In the genomic region with DNA sequence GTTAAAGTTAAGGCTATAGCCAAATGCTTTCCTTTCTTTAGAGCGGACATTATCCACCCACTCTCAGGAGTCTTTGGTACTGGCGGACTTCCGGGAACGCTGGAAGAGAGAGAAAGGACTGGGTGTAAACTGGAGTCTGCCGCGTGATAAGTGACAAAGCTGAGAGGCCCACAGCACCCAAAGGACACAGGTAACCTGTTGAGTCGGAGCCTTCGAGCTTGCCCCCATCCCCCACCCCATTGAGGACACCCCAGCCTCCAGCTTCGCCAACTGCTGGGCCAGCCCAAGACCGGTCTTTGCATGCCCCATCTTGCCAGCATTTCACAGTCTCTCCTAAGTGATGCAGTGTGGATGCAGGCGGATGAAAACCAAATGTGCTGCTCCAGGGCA, we compare ENCODE assay signal across 8 mouse cellular contexts. TPM values are rescaled to one million over a fixed set of nuclear protein-coding genes. Genes with fewer than 3 reads are reported as not detected.
DNase-seq lines count a peak whose midpoint lies in the region; ATAC-seq and TF ChIP-seq lines count a peak whose summit lies in the region.

No protein-coding gene starts in this region.

- H3K4me3 ChIP-seq in layer of hippocampus, adult 2 months: peak overlapping the region; percentile 66
- peak overlapping the region; percentile 76 for H3K4me3 ChIP-seq in bone marrow, adult 2 months (replicated peaks; ENCODE audit: control insufficient read depth, low read depth, low read length)
- peak overlapping the region; percentile 63 for H3K4me3 ChIP-seq in forebrain, embryonic 10.5 days
- H3K4me3 ChIP-seq in midbrain, postnatal 0 days (ENCODE audit: low read depth, low read length): peak overlapping the region; percentile 43

- no peak for DNase-seq in layer of hippocampus, adult 2 months (ENCODE audit: low spot score in 2 of 2)
- DNase-seq in layer of hippocampus, adult 8-10 months (ENCODE audit: low spot score in 2 of 2): no peak
- peak; percentile 18 for DNase-seq in forebrain, embryonic 10.5 days (ENCODE audit: extremely low spot score, low spot score)
- DNase-seq in kidney, postnatal 4 days: peak; percentile 23 to 53
- no peak for DNase-seq in midbrain, postnatal 0 days (ENCODE audit: low spot score)
- DNase-seq in retina, postnatal 1 day: no peak
- DNase-seq in cerebellum, adult 18-20 months: no peak

- no peaks in the 10 kb centered on the region for H3K27me3 ChIP-seq in forebrain, embryonic 10.5 days (ENCODE audit: poor library complexity, severe bottlenecking)
- no peaks in the 10 kb centered on the region for H3K27me3 ChIP-seq in midbrain, postnatal 0 days (ENCODE audit: insufficient read depth, low read length)

- WGBS in bone marrow, adult 2 months: 18% methylated on average over 11 of the region's 11 CpGs
- 23% methylated on average over 11 of the region's 11 CpGs for WGBS in forebrain, embryonic 10.5 days
- WGBS in midbrain, postnatal 0 days: 17% methylated on average over 11 of the region's 11 CpGs

- peak overlapping the region; percentile 57 for H3K9ac ChIP-seq in midbrain, postnatal 0 days (replicated peaks; ENCODE audit: low read length, poor library complexity, severe bottlenecking)

- peak; percentile 52; the same call in 1 of the 2 replicates for ATAC-seq in midbrain, postnatal 0 days (ENCODE audit: low FRiP score)

- no peak for TF ChIP-seq CTCF in layer of hippocampus, adult 2 months (conservative IDR thresholded peaks at IDR 0.05)
- no peak for TF ChIP-seq CTCF in bone marrow, adult 2 months (IDR thresholded peaks at IDR 0.05; ENCODE audit: control insufficient read depth, insufficient read depth, low read length)
- TF ChIP-seq CTCF in midbrain, postnatal 0 days (IDR thresholded peaks at IDR 0.05): no peak

- H3K4me1 ChIP-seq in bone marrow, adult 2 months (ENCODE audit: control insufficient read depth, insufficient read depth, low read length): no peaks in the 10 kb centered on the region
- H3K4me1 ChIP-seq in forebrain, embryonic 10.5 days: peaks cover 9% of the 10 kb centered on the region; the same call in 1 of the 2 replicates
- H3K4me1 ChIP-seq in midbrain, postnatal 0 days (ENCODE audit: insufficient read depth, low read length): no peaks in the 10 kb centered on the region

- no peak for TF ChIP-seq POLR2A in bone marrow, adult 2 months (IDR thresholded peaks at IDR 0.05; ENCODE audit: borderline replicate concordance, control insufficient read depth, low read depth, low read length)

- peaks cover 8% of the 10 kb centered on the region; the same call in 1 of the 2 replicates for H3K36me3 ChIP-seq in forebrain, embryonic 10.5 days (replicated peaks)
- H3K36me3 ChIP-seq in midbrain, postnatal 0 days (ENCODE audit: insufficient read depth, low read length): no peaks in the 10 kb centered on the region

- H3K4me2 ChIP-seq in midbrain, postnatal 0 days (ENCODE audit: low read depth, low read length, poor library complexity, severe bottlenecking): peak overlapping the region; percentile 54

- no peaks in the 10 kb centered on the region for H3K9me3 ChIP-seq in forebrain, embryonic 10.5 days
- no peaks in the 10 kb centered on the region for H3K9me3 ChIP-seq in midbrain, postnatal 0 days (ENCODE audit: low read length)

- H3K27ac ChIP-seq in layer of hippocampus, adult 2 months: peak overlapping the region; percentile 94
- peak overlapping the region; percentile 39; the same call in 1 of the 2 replicates for H3K27ac ChIP-seq in bone marrow, adult 2 months (ENCODE audit: control insufficient read depth, insufficient read depth, low read depth, low read length, poor library complexity)
- H3K27ac ChIP-seq in forebrain, embryonic 10.5 days: peak overlapping the region; percentile 85
- H3K27ac ChIP-seq in midbrain, postnatal 0 days (ENCODE audit: low read depth, low read length): peak overlapping the region; percentile 75

RNA-seq across cellular contexts. Expression of gene 1110012L19Rik, which starts 0.3 kb away (rescaled TPM):
- total RNA-seq in layer of hippocampus, adult 2 months (2021): 10 to 100 TPM; 14.3 to 16.5 TPM
- 10 to 100 TPM; 10.7 to 14.9 (median 12.9) TPM for total RNA-seq in layer of hippocampus, adult 8-10 months (2022)
- 9.0 and 9.3 TPM in 2 replicates for polyA plus RNA-seq in bone marrow, adult 2 months (2011; ENCODE audit: insufficient read depth, insufficient read length, low replicate concordance, missing spikeins)
- 25.8 and 27.2 TPM in 2 replicates for polyA plus RNA-seq in forebrain, embryonic 10.5 days (2016; fragmentation: Nextera tagmentation; extraction: Ambion mirVana)
- total RNA-seq in midbrain, postnatal 0 days (2014; rRNA removed): 20.2 and 22.2 TPM in 2 replicates
- polyA plus RNA-seq in midbrain, postnatal 0 days (2015; fragmentation: Nextera tagmentation; extraction: Ambion mirVana): 42.3 and 44.6 TPM in 2 replicates

RNA-seq across cellular contexts. Expression of gene Ids, which starts 21.1 kb away (rescaled TPM):
- total RNA-seq in layer of hippocampus, adult 2 months (2021): 100 to 1,000 TPM; 286 to 303 TPM
- 100 to 1,000 TPM; 275 to 344 (median 299) TPM for total RNA-seq in layer of hippocampus, adult 8-10 months (2022)
- polyA plus RNA-seq in bone marrow, adult 2 months (2011; ENCODE audit: insufficient read depth, insufficient read length, low replicate concordance, missing spikeins): 3.3 and 5.8 TPM in 2 replicates
- 1.6 and 1.9 TPM in 2 replicates for polyA plus RNA-seq in forebrain, embryonic 10.5 days (2016; fragmentation: Nextera tagmentation; extraction: Ambion mirVana)
- 153 and 189 TPM in 2 replicates for total RNA-seq in midbrain, postnatal 0 days (2014; rRNA removed)
- 20.8 and 25.1 TPM in 2 replicates for polyA plus RNA-seq in midbrain, postnatal 0 days (2015; fragmentation: Nextera tagmentation; extraction: Ambion mirVana)

Comparison
In these comparisons a context has a peak if more than half of its experiments do, and no peak if none do; other contexts are left out.
1. DNase-seq: peak in forebrain, embryonic 10.5 days (single experiment) and kidney, postnatal 4 days (2 of 2); none in layer of hippocampus, adult 2 months (0 of 2), layer of hippocampus, adult 8-10 months (0 of 2), midbrain, postnatal 0 days (single experiment), retina, postnatal 1 day (single experiment) and cerebellum, adult 18-20 months (0 of 2).
2. H3K27ac ChIP-seq: peak in every context shown above with its lines; median percentile 94 in layer of hippocampus, adult 2 months; 85 in forebrain, embryonic 10.5 days; 75 in midbrain, postnatal 0 days; 39 in bone marrow, adult 2 months.
3. Peak in every context shown above with its lines, with median percentiles within 50 percentile points of each other: H3K4me3 ChIP-seq.